Mouse (Mus musculus): ENCODE measurements around the gene Prr13.

DNA sequence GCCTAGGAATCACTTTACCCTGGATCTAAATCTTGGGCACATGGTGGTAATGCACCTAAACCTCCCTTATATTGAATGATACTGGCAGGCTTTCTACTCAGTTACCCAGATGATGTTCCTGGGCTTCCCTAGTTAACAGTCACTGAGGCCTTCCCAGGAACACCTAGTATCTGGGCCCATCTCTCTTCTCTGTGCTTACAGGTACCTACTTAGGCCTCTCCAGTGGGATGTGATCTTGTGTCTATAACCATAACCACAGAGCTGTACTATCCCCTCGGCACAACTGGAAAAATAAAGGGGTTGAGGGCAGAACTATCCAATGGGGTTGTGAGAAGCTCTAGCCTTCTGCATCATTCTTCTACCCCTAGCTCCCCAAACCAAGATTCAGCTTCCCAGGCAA is 48.0 kb downstream of the Prr13 start:
- no peak for TF ChIP-seq SIN3A (IDR thresholded peaks at IDR 0.05; ENCODE audit: low read length)
- no peak for TF ChIP-seq POLR2A (IDR thresholded peaks at IDR 0.05; ENCODE audit: control insufficient read depth in 1 of 2, insufficient read depth in 1 of 2, low read depth in 1 of 2, low read length in 2 of 2, poor library complexity in 1 of 2)

Measured in MEL (cell line).